Mouse (Mus musculus) left cerebral cortex, adult 9 months (tissue): Measurements from ENCODE around the gene Lclat1.
A peak's percentile ranks its signal among the peaks of the same experiment; 100 is the strongest.
"Not testable (repeated sequence)": the region's sequence is repeated elsewhere in the genome, so short reads cannot be mapped to it uniquely, and the experiment has no call there.

Source experiments
- DNase-seq, 2 experiments: peaks; one replicate each; pipeline ENCODE4 v3.0.0; 2022; ENCODE audit warnings: low spot score in 2 of 2

Lclat1 gene

DNA sequence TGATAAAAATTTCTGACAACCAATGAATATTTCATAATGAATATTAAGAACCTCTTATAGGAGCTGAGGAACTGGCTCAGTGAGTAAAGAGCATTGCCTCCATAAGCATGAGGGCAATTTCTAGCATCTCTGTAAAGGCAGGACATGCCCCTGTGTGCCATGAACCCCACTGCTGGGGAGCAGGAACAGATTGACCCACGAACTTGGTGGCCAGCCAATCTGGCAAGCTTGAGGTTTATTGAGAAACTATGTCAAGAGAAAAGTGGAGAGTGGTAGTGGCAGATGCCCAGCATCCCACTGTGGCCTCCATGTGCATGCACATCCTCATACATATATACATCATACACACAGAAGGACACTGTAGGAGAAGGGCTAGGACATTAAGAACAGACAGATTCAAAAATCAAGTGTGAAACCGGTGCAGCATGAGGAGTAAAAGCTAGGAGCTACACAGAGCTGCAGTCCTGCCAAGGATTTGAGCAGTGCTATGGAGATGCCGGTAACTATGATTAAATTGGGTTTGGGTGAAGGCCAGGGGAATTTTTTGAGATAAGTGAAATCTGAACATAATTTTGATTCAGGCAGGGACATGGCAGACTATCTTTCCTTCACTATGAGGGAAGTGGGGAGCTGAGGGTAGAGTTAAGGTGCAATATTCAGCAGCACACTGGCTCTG is 129.5 kb downstream of the Lclat1 start:
- peak in 1 of 2 experiments; percentile 32 for DNase-seq

DNA sequence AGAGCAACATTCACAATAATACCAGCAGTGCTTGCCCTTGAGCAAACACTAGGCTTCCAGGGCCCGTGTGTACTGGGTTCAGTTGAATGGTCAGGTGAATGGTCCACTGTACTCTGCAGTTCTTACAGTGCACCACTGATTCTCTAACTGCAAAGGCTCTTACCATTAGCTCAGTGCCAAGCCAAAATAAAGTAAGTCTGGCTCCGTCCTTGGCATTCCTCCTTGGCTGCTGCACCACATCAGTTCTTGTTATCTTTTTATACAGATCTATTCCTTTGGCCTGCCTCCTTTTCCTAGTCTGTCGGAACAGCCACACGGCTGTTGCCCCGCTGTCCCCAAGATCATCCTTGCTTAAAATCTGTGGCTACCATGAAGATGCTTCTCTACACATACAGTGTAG is 130.7 kb downstream of the Lclat1 start:
- no peak for DNase-seq

DNA sequence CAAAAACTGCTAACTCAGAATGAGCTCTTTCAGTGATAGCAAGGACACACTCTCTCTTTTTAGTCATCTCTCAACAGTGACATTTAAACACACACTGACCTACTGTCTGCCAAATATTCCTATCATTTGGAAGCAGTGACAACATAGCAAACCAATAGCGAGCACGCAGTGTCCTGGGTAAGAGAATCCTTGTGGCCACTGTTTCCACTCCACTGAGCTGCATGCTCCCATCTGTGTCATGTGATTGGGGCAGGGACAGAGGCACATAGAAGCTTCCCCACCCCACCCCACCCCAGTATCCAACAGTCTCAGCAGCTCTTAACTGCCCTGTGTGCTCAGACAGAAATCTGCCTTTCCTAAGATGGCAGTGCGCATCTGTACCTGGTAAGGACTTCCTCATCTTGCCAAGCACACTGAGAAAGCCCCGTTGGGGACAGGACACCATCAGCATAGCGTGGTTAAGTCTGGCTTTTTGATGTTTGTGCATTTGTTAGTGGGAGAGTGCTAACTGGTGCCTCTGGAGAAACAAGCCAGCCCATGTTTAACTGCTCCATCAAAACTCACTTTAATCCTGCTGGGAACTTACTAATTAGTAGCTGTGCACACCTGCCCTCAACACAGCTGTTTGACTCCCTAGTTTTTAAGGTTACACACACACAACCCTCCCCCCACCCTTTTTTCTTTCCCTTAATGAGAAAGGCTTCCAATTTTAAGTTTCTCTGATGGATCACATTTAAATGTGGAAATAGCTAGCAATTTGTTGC is 133.5 kb downstream of the Lclat1 start:
- DNase-seq: no peak

DNA sequence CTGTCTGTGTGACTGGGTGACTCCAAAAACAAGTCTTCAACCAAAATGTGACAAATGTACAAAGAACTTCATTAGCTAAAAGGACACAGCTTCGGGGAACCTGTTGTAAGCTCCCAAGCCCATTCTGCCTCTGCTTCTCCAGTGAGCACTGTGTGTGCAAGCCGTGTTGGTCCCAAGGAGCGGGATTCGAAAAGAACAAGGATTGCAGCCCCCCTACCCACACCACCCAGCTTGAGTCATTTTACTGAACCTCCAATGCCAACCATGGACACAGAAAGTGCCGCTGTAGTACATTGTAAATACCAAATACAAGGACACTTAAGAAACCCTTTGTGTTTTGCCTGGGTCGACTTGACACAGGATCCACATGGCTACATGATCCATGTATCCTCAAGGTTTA is 135.9 kb downstream of the Lclat1 start:
- no peak for DNase-seq

DNA sequence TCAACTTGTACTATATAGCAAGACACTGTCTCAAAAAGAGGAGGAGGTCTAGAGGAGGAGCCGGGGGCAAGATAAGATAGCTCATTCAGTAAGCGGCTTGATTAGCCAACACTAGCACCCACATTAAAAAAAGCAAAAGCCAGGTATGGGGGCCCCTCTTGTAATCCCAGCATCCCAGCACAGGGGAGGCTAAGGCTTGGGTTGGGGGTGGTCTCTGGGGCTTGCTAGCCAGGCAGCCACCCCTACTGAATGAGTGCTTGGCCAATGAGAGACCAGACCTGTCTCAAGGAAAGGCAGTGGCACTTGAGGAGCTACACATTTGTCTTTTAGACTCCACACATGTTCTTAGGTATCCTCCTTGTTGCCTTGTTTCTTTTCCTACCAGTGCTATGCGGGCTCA is 136.8 kb downstream of the Lclat1 start:
- DNase-seq: no peak

DNA sequence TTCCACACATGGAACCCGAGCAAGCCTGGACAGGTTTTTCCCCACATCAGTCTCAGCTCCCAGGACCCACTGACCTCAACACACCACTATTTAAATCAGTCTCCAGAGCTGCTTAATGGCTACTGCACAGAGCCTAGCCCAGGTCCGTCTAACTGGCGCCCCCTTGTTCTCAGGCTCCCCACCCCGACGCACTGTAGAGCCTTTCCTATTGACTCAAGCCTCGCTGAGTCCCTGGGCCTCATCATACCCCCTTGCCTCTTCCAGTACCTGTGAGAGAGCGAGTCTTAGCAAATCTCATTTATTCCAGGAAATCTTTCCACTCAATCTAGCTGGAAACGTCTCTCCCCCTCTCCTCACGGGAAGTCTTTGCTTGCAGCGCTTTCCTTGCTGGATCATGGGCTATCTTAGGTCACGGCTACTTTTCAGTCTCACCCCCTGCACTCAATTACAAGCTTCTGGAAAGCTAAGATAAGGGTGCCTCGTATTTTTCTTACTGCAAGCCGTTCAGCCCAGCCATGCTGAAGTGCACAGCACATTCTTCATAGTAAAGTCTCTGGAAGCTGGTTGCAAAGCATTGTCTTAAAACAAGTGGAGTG is 137.4 kb downstream of the Lclat1 start:
- no peak for DNase-seq

DNA sequence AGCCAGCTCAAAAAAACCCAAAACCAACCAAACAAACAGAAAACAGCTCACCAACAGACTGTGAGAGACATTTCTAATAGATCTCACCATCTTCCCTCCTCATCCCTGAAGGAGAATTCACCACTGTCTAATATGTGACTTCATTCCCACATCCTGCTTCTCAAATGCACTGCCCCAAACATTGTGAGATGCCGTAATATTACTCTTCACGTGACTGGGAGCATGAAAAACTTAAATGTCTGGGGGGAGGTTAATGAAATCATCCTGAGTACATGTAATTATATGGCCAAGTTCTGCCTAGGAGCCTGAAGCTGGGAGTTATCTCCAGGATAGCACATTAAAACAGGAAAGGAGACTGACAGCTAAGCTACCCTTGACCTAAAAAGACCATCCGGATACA is 138.3 kb downstream of the Lclat1 start:
- no peak for DNase-seq

DNA sequence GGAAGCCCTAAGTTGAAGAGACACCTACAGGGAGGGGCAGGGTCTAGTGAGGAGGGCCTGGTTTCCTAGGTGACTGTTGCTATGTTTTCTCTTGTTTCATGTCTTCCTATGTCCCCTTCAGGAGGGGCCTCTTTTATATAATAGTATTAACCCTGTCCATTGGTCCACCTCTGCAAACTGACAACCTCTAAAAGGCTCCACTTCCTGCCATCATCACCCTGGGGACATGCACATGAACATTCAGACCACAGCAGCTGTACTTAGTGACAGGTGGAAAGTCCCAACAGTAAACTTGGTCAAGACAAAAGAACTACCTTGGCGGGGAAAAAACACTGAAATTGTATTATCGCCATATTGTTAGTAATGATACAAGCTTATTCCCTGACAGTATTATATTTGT is 139.1 kb downstream of the Lclat1 start:
- DNase-seq: no peak

DNA sequence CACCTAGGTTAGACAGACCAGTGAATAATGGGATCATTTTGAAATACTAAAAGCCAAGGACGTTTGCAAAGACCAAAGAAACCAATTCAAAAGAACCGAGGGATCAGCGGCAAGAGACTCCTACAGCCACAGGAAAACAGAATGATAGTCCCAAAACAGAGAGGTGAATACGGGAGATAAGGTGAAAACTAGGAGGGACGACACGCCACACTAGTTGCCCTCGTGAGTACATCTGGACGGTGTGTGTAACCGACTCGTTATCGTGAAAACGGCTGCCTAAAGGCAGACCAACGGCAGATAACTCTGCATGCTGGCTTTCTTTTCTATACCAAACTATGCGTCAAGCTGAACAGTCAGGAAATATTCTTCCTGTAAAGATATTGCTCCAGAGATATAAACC is 140.0 kb downstream of the Lclat1 start:
- DNase-seq: no peak

DNA sequence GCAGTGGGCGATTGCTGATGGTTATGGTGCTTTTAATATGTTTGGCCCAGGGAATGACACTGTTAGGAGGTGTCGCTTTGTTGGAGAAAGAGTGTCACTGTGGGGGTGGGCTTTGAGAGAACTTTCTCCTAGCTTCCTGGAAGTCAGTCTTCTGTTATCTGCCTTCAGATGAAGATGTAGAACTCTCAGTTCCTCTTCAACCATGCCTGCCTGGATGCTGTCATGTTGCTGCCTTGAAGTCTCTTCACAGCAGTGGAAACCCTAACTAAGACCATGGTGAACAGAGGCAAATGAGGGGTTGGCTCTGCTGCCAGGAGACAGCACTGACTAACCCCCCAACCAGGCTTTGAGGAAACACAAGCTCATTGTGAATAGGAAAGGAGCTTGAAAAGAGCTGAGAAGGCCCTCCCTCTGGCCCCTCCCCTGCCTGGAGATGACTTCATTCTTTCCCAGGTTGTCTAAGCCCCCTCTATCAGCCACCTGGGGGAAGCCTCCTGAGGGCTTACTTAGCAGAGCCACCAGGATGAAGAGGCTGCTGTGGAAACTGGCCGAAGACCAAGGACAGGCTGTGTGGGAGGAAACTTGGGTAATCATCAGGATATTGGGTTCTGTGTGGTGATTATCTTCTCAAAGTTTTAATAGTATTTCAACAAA is 142.8 kb downstream of the Lclat1 start:
- no peak for DNase-seq

DNA sequence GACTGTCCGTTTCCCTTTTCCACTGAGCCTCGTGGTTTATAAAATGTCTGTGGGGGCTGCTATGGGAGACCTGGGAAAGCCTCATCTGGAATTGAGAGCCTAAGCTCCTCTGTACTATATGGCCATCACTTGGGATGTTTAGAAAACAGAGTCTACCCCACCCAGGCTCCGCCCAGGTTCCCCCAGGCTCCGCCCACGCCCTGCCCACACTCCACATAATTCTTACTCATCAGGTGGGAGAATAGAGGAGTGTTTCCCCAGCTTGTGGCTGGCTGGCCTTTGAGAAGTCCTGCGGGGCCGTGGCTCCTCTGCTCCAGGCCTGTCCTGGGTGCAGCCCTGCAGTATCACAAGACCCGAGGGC is 143.3 kb downstream of the Lclat1 start:
- DNase-seq: no peak

DNA sequence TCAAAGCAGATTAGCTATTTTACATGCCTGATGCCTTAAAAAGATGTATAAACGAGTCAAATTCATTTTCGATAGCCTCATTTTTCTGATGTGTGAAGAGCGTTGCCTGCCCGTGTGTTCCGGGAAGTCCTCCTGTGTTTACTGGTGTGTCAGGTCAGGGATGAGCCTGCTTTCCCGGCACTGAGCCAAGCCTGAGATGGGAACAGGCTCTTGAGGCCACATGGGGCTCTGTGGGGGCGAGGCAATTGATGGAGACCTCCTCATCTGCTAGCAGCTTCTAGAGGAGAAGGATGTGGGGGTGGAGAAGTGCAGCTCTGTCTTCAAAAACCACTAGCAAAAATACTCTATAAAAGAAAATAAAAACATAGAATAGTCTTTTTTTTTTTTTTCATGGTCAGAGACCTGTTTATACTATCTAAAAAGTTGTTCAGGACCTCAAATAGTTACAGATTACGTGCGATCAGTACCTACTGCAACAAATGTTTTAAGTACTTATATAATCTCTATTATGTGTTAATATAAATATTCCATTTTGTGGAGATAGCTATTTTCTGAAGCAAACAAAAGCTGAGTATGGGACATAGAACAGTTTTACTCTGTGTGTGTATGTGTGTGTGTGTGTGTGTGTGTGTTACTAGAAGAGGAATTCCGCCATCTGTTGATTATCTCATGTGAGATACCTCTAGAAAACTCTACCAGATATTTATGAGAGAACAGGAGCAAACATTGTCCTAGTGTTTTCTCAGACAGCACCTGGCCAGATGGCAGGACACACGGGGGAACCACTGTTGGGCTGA is 144.2 kb downstream of the Lclat1 start:
- DNase-seq: no peak

DNA sequence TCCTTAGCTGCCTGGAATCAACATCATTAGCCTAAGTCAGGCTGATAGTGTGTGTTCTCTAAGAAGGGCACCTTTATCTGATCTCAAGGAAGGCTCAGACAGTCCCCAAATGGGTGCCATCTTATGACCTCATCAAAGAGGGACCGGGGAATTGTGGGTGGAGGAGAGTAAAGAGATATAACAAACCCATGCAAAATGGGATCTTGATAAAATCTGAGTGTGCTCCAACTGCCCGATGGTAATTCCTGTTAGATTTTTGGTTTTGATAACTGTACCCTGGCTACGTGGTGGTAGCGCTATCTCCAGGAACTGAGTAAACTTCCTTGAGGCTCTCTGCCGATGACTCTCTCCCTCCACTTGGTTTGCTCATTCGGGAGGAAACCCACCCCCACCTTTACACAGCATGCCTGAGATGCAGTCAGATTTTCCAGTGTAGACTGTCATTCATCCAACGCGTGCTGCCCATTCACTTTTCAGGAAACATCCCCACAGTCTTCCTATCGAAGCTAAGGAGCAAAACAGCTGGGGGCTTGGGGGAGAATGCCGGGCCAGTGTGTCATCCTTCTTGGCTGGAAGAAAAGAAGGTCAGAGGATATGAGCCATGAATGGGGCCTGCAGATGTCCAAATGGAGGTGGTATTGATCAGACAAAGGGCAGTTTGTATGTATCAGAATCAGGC is 145.6 kb downstream of the Lclat1 start:
- no peak for DNase-seq

DNA sequence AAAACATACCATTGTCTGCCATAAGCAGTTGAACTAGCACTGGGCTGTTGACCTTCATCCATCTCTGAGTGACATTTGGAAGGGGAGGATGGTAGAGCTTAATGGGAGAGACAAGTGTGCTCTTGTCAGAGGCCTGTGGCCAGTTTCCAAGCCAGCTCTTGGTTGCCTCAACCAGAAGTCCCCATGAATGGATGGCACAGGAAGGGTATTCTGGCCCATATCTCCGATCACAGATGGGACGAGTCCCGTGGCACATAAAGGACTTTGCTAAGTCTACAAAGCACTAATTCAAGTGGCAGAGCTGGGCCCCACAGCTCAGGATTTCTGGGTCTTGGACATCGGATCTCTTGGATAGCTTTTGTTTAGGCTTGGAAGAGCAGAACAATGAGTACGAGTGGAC is 148.0 kb downstream of the Lclat1 start:
- no peak for DNase-seq

DNA sequence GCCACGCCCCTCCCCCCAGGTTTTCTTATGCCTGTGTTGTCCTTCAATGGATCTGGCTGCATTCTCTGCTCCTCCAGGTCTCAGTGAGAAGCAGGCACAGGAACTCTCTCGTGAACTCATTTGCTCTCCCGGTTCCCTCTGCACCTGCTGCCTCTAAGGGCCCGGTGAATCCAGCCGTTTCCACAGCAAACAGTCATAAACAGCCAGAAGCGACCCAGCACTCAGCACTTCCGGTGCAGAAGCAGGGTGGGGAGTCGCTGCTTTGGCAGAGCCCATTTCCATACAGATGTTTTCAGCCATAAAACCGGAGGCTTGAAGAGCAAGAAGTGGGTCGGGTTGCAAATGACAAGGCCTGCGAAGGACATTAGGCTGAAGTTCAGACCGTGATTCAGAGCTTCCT is 150.8 kb downstream of the Lclat1 start:
- DNase-seq: no peak

DNA sequence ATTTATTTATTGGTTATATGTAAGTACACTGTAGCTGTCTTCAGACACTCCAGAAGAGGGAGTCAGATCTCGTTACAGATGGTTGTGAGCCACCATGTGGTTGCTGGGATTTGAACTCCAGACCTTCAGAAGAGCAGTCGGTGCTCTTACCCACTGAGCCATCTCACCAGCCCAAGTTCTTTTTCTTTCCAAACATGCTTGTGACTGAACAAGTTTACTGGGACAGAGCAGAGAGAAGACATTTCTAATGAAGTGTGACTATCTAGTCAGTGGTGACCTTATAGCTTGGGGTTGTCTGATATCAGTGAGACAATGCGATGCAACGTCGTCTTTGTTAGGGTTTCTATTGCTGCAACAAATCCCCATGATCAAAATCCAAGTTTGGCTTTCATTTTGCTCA is 151.5 kb downstream of the Lclat1 start:
- not testable (repeated sequence) for DNase-seq

DNA sequence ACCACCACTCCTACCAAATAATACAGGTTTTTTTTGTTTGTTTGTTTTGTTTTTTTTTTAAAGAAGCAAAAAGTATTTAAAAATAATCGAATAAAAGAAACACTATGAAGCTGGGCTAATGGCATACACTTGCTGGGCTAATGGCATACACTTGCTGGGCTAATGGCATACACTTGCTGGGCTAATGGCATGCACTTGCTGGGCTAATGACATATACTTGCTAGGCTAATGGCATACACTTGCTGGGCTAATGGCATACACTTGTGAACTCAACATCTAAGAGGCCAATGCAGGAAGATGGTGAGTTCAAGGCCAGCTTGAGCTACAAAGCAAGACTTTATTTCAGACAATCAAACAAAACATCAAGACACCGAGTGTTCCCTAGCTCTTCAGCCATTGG is 154.8 kb downstream of the Lclat1 start:
- no peak for DNase-seq

DNA sequence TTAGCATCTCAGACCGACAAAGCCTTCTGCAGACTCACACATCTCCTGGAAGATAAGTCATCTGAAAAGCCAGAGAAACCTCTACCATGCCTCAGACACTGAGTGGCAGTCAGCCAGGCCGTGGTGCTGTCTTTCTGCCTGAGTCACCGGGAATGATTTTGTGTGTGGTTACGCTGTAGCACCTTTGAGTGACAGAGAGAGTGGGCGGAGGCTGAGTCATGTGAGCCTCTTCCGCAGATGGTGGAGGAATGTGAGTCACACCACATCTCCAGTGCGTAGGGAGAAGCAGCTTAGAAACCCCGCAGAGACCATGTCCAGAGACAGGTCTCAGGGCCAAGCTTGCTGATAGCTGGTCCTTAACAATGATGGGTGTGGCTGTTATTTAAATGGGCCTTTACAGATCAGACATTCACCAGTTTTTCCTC is 155.3 kb downstream of the Lclat1 start:
- peak; percentile 80 to 91 for DNase-seq

DNA sequence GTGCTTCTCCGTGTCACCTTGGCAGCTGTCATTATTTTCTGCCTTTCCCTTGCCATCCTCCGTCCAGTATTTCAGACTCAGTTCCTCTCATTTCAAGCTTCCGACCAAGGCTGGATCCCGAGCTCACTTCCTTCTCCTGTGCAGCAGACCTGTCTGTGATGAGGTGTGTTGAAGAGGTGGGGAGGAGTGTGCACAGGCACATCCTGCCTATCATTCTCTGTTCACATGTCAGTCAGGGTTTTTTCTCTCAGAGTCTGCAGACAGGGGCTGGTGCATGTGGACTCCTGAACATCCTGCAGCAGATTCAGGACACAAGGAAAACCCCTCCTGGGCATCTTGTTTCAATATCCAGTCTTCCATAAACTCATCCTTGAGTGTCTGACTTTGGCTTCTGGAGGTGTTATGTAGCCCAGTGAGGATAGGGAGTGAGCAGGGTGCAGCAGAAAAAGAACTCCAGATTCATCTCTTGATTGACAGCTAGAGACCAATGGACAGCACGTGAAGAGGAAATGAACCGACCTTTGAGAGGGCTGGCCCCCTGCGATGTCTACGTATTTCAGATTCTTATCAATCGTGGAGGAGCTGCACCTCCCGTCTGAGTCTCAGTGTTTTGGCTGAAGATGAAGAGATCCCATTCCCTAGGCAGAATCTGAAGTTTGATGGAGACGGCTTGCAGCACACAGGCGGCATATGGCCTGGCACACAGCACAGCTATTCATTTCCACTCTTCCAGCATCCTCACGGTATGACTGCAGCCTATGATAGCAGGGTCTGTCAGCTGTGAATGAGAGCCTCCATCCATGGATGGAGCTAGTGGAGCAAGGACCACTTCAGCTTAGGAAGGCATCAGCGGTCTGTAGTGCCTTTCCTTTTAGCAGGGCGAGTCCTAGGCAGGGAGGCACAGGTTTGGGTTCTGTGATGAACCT is 163.3 kb downstream of the Lclat1 start:
- no peak for DNase-seq
